Mouse (Mus musculus) ovary, postnatal 36 days (tissue): Measurements from ENCODE around the gene Relb.

Source experiments
- DNase-seq: peaks from one replicate; pipeline ENCODE4 v3.0.0; 2022; ENCODE audit warnings: low spot score, mixed read lengths

Relb gene

DNA sequence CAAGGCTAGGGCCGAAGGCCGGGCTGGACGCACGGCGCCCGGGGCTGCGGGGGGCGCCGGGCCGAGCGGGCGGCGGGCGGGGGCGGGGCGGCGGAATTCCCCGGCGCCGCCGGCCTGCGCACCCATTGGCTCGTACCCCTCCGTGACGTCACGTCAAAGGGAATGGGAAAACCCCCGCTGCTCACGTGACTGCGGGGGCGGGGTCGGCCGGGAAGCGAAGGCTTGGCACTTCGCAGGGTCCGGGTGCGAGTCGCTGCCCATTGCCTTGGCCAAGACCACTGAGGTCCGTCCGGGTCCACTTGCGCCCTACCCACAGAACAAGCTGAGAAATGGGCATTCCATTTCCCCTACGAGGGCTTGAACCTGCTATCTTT, at the start of gene Relb:
Gene Relb, minus strand, starts transcription at position 78 of the 374 bp plus-strand sequence.
- peak; percentile 90 for DNase-seq

DNA sequence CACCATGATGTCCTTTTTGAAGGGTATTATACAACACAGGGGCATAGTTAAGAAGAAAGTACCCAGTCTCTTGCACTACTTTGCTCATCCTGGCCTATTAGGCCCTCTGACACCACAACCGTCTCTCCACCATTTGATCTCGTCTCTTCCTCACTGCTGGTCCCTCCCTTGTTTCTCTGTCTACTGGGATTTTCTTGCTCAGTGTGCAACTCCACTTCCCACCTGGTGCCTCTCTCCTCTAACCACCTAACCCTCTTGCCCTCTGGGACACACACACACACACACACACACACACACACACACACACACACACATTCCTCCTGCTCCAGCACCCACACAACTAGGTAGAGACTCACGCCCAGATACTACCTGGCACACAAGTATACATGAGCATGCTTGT, 49.7 kb upstream of the Relb start:
- no peak for DNase-seq

DNA sequence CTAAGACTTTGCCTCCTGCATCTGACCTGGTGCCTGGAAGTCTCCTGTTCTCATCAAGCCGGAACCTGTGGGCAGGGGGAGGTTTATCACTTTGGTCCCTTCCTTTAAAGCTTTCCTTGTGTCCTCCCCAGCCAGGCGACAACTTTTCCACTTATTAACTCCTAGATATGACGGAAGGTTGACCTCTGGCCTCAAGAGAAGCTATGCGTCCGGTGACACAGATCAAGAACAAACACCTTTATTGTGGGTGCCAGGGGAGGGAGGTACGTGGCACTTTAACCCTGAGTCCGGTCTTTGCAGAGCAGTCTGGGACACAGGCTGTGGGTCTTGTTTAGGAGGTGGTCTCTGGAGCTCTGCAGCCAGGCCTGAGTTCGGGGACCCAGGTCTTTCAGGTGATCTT, 48.6 kb upstream of the Relb start, which contains the start of gene Apoc2:
Gene Apoc2, minus strand, starts transcription at position 70 of the 400 bp plus-strand sequence.
- DNase-seq: no peak

DNA sequence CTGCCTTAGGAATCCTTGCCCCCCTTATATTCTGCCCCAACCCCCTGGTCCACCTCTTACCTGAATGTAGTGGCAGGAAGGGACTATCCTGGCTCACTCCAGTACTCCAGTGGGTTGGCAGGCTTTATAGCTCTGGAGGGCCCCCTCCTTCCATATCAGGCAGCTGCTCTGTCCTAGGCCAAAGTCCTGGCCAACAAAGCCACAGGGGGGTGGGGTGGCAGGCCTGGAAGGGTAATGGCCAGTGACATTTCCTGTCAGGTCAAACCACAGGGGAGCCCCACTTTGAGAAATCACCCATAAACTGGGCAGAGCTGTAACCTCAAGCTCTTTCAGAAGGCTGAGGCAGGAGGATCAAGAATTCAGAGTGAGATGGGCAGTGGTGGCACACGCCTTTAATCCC, 47.4 kb upstream of the Relb start:
- DNase-seq: no peak

DNA sequence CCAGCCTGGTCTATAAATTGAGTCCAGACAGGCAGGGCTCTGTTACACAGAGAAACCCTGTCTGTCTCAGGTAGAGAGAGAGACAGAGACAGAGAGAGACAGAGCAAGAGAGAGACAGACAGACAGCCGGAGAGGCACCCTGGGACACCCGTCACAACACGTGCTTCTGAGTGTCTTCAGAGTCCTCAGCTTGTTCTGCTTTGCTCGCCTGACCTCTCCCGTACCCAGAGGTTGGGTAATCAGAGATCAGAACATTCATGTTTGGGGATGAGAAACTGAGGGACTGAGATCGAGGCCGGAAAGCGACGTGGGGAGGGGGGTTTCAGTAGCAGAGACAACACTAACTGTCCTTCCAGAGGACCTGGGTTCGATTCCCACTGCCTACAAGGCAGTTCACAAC, 46.6 kb upstream of the Relb start:
- no peak for DNase-seq

DNA sequence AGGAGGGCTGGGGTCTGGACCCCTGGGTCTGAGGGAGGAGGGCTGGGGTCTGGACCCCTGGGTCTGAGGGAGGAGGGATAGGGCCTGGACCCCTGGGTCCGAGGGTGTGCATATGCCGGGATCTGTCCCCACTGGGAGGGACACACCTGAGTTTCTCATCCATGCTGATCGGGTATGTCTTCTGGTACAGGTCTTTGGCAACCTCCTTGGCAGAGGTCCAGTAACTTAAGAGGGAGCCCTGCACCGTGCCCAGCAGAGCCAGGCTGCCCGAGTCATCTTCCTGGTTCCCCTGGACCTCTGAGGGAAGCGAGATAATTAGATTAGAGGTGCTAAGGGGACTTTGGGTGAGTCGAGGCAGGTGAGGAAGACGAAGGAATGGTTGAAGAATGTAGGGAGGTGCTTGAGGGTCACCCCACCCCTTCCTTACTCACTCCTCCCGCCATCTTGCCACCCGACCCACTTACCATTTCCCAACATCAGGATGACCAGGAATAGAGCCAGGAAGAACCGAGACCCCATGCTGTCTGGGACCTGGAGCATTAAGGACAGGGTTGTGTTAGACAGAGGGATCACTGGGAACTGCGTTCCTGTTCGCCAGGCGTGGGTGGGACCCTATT, 44.0 kb upstream of the Relb start:
- DNase-seq: no peak

DNA sequence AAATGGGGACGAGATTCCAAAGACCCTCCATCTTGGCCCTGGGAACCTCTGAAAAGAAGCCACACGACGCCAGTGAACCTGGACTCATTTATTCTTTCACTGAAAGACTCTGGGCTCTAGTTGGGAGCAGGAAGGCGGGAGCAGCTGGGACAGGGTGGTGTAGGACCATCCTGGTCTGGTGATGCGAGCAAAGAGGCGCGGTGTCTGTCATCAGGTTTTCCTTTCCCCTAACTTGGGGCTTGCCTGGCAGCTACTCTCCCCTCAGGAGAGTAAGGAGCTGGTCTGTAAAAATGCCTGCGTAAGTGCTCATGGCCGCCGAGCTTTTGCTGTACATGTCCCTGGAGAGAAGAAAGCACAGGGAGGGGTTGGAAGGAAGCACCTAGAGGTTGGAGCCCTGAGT, 42.3 kb upstream of the Relb start:
- no peak for DNase-seq

DNA sequence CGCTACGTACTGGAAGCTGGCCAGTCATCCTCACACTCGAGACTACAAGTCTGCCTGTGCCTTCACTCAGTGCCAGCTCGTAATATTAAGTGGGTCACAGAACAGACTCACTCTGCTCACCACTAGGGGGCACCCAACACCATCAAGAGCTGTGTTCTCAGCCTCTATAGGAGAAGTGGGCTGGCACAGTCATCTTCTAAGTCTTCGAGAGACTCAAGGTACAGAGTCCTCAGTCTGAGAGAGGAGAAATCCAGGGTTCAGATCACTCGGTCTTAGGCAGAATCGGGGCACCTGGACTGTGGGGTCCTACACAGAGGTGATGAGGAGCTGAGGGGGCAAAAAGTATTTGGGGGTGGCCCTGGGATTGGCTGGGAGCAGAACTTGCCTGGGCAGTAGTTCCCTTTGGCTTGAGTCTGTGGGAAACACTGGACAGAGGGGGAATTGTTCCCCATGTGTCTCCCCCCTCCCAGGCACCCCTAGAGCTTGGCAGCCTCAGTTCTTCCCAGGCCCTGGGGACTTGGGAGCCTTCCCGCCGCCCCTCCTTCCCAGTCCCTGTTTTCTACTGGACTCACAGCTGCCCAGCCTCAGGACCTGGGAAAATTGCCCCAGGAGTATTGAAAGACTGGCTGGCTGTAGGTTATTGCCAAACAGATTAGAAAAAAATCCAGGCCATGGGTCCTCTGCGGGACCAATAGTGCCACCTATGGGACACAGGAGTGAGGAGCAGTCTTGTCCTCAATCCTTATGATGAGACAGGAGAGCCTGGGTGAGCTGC, 39.9 kb upstream of the Relb start:
- peak; percentile 82 for DNase-seq

DNA sequence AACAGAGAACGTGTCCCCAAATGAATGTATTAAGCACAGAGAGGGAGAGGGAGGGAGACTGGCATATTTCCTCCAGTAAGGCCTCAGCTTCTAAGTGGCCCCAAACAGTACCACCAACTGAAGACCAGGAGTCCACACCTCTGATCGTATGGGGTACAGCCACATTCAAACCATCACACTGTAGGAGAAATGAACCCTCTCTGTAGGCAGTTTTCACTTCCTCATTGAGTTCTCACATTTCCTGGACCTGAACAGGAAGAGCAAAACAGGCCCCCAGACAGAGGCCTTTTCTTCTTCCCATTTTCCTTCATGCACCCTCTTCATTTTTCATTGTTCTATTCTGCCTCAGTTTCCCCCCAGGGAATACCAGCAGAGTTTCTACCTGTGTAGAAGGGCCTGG, 38.2 kb upstream of the Relb start:
- no peak for DNase-seq

DNA sequence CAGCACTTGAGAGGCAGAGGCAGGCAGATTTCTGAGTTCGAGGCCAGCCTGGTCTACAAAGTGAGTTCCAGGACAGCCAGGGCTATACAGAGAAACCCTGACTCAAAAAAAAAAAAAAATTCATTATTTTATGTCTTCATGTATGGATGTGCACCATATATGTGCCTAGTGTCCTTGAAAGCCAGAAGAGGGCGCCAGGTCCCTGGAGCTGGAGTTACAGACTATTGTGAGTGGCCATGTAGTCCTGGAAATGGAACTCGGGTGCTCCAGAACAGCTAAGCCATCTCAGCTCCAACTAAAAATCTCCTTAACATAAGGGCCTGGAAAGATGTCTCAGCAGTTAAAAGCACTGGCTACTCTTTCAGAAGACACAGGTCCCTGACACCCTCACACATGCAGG, 37.5 kb upstream of the Relb start:
- no peak for DNase-seq

DNA sequence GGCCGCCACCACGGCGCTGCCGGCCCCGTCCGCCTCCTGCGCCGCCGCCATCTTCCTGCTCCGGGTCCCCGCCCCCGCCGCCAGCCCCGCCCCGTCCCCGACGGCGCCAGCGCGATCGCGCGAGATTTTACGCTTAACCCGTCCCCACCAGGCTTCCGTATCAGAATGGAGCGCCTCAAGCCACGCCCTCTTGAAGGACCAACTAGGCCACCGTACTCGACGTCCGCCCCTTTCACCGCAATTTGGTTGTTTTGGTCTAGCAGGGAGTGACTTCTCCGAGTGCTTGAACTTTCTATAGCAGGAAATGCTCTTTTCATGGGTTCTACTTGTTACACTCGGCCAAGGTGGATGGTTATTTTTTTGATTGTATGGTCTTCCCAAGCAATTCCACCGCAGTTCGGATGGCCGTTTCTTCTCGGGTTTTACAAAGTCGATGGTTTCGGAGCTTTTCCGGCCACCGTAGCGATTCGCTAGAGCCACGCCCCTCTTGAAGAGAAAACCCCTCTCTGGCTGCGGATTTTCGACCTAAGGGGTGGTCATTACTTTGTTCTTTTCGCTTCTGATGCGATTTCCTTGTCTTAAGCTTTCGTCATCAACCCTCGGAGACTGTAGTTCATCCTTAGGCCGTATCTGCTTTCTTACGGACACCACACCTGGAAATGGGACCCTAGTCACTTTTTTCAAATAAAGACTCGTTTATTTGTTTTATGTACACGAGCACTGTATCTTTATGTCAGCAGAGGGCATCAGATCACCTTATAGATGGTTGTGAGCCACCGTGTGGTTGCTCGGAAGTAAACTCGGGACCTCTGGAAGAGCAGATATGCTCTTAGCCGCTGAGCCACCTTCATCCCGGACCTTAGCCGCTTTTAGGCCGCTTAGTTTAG, 36.0 kb upstream of the Relb start, which contains the start of gene Clptm1:
Gene Clptm1, minus strand, starts transcription at position 79 of the 887 bp plus-strand sequence.
- peak; percentile 95 for DNase-seq

DNA sequence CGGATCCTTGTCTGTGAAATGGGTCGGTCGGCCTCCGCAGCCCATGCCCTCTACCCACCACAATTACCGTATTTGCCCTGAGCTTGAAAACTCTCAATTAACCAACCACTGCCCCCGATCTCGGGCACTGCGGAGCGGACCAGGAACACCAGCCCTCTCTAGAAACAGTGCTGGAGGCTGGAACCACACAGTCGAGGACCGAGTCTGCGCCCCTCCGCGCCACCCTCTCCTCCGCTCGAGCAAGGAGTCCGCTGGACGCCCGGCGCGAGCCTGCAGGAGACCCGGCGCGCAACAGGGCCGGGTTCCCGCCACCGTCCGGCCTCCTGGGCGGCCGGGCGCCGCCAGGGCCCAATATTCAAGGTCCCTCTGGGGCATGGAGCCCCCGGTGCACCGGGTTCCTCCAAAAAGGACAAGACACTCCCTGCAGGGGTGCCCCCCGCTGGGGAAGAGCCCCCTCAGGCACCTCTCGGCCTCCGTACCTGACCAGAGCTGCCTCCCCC, 35.3 kb upstream of the Relb start:
- DNase-seq: no peak

DNA sequence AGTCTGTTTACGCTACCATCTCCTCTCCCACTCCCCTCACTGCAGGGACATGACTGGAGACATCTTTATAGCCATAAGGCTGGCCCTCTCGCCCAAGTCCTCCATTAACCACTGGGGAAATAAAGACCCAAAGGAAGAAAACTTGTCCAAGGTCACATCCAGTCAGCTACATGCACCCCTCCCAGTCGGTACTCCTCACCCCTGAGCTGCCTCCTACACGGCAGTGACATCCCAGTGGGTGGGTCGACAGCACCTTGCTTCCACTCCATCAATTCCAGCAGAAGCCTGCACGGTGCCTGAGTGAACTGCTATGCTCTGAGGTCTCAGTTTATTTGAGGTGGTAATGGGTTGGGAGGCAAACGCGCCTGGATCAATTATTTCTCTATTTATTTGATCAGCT, 34.7 kb upstream of the Relb start:
- no peak for DNase-seq

DNA sequence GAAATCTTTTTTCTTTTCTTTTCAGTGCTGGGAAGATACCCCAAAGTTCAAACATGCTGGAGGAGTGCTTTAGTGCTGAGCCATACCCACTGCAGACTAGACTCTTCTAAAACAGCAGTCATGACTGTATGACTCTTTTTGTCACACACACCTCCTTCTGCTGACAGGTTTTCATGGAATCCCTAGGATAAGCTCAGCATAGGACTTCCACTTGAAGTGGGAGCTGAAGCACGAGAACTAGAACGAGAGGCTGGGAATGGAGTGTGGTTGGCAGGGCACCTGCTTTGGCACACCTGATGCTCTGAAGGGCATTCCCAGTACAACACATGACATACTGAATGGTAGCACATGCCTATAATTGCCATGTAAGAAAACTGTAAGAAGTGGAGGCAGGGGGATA, 23.4 kb upstream of the Relb start:
- no peak for DNase-seq

DNA sequence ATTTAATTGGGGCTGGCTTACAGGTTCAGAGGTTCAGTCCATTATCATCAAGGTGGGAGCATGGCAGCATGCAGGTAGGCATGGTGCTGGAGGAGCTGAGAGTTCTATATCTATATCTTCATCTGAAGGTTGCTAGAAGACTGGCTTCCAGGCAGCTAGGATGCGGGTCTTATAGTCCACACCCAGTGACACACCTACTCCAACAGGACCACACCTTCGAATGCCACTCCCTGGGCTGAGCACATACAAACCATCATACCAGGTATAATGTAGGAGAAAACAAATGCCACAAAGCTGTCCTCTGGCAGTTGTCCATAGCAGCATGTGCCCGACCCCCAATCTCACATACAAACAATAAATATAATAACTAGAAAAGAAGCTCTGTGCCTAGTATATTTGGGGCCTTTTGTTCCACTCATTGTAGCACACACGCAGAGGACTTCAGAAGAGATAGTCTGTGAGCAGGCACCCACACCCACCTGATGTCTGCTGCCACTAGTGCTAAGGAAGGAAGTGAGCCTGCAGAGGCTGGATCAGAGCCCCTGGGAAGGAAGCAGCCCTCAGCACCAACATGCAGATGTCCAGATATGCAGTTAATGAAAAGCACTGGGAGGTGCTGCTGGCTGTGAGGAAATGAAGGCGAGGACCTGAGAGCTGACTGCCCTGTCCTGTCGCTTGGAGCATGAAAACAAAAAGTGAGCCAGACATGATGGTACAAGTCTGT, 22.0 kb upstream of the Relb start:
- DNase-seq: no peak

DNA sequence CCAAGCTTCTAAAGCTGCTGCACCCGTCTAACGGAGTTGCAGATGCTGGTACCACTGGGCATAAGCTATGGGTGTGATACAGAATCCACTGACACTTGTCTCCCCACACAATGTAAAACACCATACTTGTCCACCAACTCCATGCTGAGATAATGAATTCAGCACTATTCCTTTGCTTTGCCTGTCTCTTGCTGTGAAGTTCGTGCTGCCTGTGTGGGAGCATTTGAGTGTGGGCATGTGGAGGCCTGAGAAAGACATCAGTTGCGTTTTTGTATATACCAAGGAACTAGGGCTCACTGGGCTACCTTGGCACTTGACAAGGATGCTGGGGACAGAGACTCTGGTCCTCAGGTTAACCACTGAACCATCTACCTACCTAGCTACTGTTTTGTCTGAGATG, 12.0 kb upstream of the Relb start:
- no peak for DNase-seq

DNA sequence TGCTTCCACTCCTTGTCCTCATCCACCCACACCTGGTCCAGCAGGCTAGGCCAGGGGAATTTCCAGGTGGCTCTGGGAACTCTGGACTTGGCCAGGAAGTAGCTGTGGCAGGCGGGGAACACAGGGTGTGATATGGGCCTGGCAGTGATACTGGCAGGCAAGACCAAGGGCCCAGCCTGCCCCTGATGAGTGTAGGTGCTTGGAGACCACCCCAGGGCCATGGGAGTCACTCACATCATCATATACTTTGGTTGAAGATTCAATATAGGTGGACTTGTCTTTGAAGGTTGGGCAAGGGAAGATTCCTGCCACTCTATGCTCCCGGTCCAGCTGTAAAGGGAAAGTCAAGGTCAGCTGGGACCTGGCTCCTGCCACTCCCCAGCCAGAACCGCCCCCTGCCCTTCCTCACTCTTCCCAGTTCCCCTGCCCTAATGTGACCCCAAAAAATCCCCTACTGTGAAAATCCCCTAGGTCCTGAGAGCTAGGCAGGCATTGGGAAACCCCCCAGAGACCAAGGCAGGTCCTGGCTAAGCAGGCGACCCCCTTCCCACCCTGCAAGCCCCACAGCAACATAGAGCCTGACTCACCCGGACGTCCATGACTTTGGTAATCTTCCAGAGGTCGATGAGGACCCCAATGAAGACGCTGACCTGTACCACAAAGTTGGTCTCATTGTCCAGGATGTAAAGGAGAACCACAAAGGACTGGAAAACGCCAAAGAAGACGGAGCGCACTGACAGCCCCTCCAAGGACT, 6.0 kb upstream of the Relb start:
- DNase-seq: no peak

DNA sequence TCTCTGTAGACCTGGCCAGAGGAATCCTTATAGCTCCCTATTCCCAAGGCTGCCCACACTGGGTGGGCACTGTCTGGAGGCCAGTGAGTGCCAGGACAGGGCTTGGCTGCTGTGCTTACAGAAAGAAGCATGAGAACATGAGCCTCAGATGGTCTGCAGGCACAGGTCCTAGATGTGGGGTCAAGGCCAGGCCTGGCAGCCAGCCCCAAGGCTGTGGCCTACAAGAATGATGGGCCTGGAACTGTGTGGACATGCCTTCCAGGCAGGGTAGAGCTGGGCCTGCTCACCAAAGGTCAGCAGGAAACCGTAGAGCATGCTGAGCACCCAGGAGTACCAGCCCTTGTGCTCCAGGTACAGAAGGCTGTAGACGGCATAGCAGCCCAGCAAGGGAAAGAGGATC, 5.4 kb upstream of the Relb start:
- peak; percentile 51 for DNase-seq

DNA sequence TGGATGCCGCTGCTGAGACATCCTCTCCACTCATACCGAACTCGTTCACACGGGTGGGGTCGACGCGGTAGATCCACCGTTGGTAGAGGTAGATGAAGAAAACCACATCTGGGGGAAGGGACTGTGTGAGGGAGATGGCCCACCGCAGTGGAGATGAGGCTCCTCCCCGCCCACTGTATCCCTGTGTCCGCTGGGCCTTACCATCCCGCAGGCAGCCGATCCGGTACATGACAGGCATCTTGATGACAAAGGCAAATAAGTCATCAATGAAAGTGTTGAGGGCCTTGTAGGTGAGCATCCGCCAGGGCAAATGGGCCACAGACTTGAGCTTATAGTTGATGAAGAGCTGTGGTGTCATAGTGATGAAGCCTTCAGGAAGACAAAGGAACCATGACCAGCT, 4.6 kb upstream of the Relb start:
- no peak for DNase-seq

DNA sequence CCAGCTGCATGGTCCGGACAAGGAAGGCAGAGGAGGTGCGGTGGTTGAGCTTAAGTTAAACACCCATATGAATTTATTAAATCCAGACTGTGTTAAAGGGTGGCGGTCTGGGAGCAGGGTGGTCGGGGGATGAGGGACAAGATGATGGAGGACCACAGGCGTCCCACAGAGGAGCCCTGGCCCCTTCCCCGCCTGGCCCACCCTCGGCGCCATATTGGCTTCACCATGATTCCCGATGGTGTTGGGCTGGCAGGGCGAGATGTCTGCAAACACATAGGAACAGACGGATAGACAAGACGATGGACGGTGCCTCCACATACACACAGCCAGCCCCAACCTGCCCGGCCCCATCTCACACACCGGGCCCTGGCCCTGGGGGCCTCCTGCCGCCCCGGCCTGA, 4.0 kb upstream of the Relb start:
- no peak for DNase-seq

DNA sequence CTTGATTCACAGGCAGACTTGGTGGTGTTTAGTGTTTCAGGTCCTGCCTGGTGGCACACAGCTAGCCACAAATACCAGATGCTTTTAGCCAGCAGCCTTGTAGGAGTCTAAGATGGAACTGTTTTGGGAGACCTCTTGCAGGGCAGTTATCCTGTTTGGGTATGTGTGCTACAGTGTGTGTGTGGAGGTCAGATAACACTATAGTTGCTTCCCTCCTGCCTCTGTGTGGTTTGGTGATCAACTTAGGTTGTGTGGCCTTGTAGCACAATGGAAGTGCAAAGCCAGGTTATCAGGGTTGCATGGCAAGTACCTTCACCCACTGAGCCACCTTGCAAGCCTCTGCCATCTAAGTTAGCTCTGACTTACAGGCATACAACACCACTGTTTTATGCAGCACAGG, 3.5 kb upstream of the Relb start:
- DNase-seq: no peak
